Mouse (Mus musculus) retina, embryonic 14.5 days (tissue): ENCODE measurements around the gene Bnipl.

Experiments used
- DNase-seq: peaks from one replicate; pipeline ENCODE4 v3.0.0-alpha.2; 2015; ENCODE audit warnings: low spot score

The Bnipl gene

DNA sequence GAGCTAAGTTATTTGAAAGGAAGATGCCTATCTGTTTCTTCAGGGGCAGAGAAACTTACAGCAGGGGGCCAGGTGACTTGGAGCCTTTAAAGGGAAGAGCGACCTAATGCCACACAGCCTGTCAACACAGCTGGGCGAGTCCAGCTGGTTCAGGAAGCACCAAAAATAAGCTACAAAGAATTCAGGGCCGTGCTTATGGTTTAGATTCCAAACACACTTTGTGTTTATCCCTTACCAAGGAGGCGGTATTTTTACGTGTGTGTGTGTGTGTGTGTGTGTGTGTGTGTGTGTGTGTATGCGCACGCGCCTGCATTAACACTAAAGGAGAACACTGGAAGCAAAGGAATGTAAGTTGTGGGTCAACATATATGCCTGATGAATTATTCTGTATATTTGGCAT is 29.8 kb upstream of the Bnipl start:
- DNase-seq: peak; percentile 10

DNA sequence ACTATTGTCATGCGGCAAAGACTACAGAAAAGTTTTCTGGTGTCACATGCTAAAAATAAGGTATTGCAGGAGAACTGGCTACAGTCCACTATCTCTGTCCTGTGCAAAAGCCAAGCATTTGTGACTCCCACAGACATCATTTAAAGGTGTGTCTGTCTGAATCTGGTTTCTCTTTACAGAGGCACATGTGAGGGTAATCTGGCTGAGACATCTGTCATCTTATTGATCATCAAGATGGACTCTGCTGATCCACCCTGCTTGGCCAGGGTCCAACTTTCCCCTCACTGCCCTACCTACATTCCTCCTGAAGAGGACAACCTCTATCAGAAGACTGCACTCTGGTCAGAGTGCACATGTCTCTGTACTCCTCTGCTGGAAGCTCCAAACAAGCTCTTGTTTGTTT is 26.2 kb upstream of the Bnipl start:
- DNase-seq: peak; percentile 12

GRCm38 (mm10) chr3:95276428-95276934 is 25.5 kb upstream of the Bnipl start:
- DNase-seq: no peak

DNA sequence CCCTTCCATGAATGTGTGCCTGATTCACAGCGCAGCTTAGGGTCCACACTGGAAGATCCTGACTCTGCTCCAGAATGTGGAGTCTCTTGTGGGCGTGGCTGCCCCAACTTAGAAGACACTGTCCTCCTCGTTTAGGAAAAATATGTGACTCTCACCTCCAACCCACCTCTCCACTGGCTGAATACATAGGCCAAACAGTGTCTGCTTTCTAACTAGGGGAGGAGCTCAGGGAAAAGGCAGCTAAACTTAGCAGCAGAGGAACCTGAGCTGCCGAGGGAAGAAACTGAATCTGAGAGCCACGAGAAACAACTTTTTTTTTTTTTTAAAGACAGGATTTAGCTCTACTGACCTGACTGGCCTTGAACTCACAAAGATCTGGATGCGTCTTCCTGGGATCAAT is 24.2 kb upstream of the Bnipl start:
- DNase-seq: no peak

- no peak for DNase-seq
These were observed 23.5 kb upstream of the Bnipl start for GRCm38 (mm10) chr3:95274453-95274852.

DNA sequence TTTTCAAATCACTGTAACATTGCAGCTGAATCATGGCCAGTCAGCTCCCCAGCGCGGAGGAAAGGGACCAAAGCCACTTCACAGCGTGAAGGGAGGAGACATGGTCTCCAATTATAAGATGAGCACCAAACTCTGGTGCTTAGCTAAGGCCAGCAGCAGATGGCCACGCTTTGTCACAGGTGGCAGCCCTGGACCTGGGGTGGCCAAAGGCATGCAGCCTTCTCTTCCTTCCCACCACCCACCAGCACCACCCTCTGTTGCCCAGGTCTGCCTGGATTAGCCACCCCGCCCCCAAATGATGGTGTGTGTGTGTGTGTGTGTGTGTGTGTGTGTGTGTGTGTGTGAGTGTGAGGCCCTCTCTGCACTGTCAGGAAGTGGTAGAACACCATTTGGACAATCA is 22.5 kb upstream of the Bnipl start:
- DNase-seq: no peak

DNA sequence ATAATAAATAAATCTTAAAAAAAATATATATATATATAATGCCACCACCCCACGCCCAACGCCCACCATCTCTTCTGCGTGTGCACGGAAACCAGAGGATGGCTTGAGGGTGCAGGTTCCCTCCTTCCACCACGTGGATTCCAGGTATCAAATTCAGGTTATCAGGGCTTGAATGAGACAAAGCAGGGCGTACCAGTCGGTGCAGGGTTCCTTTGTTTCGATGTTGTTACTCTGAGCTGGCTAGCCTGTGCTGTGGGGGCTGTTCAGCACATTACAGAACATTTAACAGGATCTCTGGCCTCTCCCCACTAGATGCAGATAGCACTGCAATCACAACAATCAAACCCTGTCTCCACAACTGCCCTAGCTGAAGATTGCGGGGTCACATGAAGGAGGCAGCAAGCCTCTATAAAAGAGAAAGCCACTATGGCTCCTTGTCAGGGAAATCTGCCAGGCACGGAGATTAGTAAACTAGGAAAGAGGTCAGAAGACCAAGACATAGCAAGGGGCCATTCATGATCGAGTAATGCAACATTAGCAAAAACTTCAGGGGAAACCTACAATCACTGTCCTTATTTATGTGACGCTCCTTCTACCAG is 19.9 kb upstream of the Bnipl start:
- no peak for DNase-seq

DNA sequence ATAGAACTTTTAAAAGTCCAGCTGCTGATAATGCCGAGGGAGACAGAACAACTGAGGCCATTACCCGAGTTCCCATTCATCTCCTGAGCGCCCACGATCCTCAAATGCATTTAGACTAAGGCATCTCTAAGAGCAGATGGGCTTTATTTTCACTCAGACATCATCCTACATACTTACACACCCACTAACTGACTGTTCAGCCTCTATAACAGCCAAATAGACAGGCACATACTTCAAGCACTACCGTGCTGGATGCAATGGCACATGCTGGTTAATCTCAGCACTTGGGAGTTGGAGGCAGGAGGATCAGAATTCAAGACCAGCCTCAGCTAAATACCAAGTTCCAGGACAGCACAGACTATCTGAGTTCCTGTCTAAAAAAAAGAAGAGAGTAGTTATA is 18.8 kb upstream of the Bnipl start:
- DNase-seq: no peak

DNA sequence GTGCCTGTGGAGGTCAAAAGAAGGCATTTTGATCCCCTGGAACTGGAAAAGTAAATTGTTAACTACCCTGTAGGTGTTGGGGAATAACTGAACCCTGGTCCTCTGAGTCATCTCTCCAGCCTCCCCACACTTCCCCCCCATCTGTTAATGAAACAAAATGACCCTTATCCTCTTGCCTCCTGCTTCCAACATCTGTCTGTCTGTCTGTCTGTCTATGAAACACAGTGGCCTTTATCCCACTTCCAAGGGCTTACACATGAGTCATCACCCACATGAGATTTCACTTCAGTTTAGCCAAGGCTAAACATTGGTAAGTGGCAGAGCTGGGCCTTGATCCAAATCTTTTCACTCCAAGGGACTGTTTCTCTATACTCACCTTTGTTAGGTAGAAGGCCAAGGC is 16.9 kb upstream of the Bnipl start:
- DNase-seq: no peak

GRCm38 (mm10) chr3:95266052-95266451 is 15.1 kb upstream of the Bnipl start:
- DNase-seq: no peak

DNA sequence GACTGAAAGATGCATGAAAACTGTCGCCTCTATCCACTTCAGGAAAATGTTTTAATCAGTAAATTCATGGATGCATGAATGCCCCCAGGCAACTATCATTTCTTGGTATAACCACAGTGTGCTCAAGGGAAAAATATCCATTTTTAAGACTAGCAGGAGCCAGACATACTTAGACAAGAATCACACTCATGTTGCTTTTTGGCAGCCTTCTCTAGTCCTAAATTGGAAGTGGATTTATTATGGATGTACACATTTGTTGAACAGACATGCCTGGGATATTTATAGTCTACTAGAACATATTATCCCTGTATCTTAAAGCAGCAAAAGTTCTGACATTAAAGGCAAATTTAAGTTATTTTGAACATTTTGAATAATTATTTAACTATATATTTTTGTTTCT is 13.7 kb upstream of the Bnipl start:
- no peak for DNase-seq

DNA sequence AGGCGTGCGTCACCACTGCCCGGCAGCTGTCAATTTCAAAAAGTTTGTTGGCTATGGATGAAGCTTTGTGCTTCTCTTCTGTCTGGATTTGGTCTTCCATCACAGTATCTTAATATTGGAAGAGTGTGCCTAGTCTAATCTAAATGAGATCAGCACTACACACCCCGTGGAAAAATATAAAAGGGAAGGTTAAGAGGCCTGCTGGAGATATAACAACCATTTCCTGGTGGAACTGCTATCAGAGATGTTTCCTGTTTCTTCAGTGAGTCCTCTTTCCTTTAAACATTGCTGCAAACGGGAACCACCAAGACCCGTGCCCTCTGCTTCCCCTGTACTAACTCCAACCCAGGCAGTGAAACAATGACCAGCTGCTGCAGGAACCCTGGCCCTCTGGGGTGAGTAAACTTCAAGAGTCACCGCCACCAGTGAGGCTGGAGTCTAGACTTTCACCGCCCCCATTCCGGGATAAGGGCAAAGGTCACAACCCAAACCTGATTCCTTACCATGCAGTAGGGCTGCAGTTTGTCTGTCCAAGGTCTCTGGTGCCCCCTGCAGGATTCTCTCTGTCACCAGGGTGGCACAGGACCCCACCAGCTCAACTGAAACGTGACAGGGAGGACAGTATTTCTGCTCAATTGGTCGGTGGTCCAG is 12.2 kb upstream of the Bnipl start:
- DNase-seq: peak; percentile 74

DNA sequence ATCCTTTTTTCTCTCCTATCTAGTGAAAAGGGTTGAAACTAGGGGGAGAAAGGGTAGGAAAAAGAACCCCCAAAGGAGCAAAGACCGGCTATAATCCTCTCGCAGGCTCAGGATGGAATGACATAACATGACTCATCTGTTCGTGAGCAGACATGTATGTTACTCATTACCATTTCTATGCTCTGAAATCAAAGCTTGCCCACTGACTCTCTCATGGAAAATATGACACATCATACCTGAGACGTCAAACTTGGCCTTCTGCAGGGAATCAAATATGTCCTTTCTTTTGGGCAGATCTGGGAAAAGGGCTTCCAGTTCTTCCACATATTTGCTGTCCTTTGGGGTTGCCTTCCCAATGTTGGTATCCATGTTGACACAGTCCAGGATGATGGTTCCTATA is 11.0 kb upstream of the Bnipl start:
- DNase-seq: no peak

GRCm38 (mm10) chr3:95256931-95257330 is 5.9 kb upstream of the Bnipl start:
- no peak for DNase-seq

DNA sequence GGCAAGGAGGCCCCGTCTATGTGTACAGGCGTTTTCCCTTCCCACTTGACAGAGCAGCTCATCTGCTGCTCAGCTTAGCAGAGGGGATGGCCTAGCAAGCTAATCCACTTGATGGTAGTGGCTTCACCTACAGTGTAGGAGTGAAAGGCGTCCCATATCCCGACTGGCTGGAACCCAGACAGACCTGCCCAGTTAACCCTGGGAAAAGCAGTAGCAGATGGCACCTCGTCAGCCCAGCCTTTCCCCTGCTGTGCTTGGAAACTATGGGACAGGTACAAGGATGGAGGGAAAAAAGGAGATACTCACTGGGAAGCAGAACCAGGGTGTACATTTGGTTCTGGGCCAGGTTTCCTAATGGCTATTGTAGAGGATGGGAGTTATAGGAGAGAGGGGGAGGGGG is 632 bp downstream of the Bnipl start:
- no peak for DNase-seq

DNA sequence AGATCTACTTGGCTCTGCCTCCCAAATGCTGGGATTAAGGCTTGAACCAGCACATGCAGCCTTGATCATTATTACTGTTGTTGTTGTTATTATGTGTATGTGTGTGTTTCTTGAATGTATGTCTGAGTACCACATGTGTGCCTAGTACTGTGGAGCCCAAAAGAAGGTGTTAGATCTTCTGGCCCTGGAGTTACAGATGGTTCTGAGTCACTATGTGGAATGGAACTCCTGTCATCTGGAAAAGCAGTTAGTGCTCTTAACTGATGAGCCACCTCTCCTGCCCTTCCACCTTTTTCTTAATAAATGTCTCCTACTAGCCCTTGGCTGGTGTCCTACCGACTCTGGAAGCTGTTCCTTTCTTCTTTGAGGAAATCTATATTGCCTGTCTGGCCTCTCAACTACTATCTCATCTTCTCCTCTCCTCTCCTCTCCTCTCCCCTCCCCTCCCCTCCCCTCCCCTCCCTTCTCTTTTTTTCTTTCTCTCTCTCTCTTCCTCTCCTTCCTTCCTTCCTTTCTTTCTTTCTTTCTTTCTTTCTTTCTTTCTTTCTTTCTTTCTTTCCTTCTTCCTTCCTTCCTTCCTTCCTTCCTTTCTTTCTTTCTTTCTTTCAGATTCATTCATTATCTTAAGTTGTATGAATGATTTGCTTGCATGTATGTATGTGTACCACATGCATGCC is 3.2 kb downstream of the Bnipl start:
- no peak for DNase-seq

- no peak for DNase-seq
These were observed 4.3 kb downstream of the Bnipl start for GRCm38 (mm10) chr3:95246465-95247231.

DNA sequence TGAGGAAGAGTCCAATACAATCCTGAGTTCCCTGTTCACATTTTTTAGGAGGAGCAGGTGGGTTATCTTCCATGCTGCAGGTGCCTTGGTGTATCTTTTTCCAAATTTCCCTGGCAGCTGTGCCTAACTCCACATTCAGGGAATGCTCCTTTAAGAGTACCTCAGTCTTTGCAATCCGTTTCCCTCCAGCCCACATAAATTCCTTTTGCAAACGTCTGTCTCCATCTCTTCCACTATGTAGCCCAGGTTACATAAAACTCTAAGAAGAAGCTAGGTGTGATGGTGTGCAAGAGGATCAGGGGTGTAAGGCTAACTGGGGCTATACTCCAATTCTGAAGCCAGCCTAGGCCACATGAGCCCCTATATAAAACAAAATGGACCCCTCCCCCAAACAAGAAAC is 7.9 kb downstream of the Bnipl start:
- no peak for DNase-seq

DNA sequence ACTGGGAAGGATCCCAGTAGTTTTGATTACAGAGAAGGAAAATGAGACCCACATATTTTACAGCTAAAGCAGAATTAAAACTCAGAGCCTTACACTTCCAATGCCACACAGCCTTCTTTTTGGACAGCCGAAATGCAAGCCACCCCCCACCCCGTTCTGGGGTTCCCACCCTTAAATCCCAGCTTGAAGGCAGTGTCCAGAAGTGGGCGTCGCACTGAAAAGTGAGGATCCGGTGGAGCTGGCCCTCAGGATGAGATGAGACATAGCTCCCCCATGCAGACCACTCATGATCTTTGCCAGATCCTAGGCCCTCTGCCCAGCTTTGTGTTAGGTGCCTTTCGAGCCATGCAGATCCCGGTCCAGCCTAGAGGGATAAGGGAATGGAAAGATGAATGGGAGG is 9.5 kb downstream of the Bnipl start, which contains the start of gene Gm128:
TSS of gene Gm128 (minus strand) at position 101 of the 400 bp plus-strand sequence.
- DNase-seq: no peak

GRCm38 (mm10) chr3:95240900-95241299 is 10.1 kb downstream of the Bnipl start:
- DNase-seq: no peak

- DNase-seq: no peak
These were observed 11.0 kb downstream of the Bnipl start for GRCm38 (mm10) chr3:95239971-95240370.

DNA sequence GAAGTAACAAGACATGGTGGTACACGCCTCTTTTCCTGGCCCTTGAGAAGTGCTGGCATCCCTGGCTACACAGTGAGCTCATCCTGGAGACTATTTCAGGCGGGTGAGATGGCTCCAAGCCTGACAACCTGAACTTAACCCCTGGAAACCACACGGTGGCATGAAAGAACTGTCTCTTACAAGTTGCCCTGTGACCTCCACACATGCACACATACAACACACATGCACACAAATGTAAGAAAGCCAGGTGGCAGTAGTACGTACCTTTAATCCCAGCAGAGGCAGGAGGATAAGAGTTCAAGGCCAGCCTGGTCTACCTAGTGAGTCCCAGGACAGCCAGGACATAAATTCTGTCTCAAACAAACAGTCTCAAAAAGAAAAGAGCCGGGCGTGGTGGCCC is 12.0 kb downstream of the Bnipl start:
- DNase-seq: no peak
